Mouse (Mus musculus) forebrain, embryonic 14.5 days (tissue): ENCODE results near the gene Olfr435. TPM values are rescaled to one million over a fixed set of nuclear protein-coding genes. Genes with fewer than 3 reads are reported as not detected.

ENCODE experiments used
- ATAC-seq: fragments of 200-750 bp; cut with Nextera tagmentation; 2 replicates; pipeline ENCODE4 v1.8.0; 2017; ENCODE audit warnings: mild to moderate bottlenecking, moderate library complexity
- DNase-seq: peaks from one replicate; pipeline ENCODE4 v3.0.0-alpha.2; 2015; ENCODE audit warnings: low spot score
- H3K27ac ChIP-seq: fragments of 300-500 bp; sonication (generic); 2 replicates; pipeline ENCODE4 v1.5.1; 2014; ENCODE audit warnings: low read depth, mild to moderate bottlenecking, control low read depth, low read length, moderate library complexity
- H3K27me3 ChIP-seq: fragments of 300-500 bp; sonication (generic); replicated peaks from 2 replicates; pipeline ENCODE4 v1.6.1; 2014; ENCODE audit warnings: low read length, control low read depth, mixed read lengths; ENCODE audit not compliant: control insufficient read depth, insufficient read depth
- H3K36me3 ChIP-seq: fragments of 300-500 bp; sonication (generic); 2 replicates; pipeline ENCODE4 v1.6.1; 2014; ENCODE audit warnings: low read length, control low read depth; ENCODE audit not compliant: control insufficient read depth, insufficient read depth
- H3K4me1 ChIP-seq: fragments of 300-500 bp; sonication (generic); 2 replicates; pipeline ENCODE4 v1.6.1; 2014; ENCODE audit warnings: antibody characterized with exemption, low read length, control low read depth; ENCODE audit not compliant: control insufficient read depth, insufficient read depth
- H3K4me2 ChIP-seq: fragments of 300-500 bp; sonication (generic); 2 replicates; pipeline ENCODE4 v1.6.1; 2014; ENCODE audit warnings: mild to moderate bottlenecking, control low read depth, low read length
- H3K4me3 ChIP-seq: fragments of 300-500 bp; sonication (generic); 2 replicates; pipeline ENCODE4 v1.5.1; 2014; ENCODE audit warnings: low read depth, low read length, control low read depth
- H3K9ac ChIP-seq: fragments of 300-500 bp; sonication (generic); 2 replicates; pipeline ENCODE4 v1.6.1; 2014; ENCODE audit warnings: mild to moderate bottlenecking, low read length, control low read depth, moderate library complexity
- H3K9me3 ChIP-seq: fragments of 300-500 bp; sonication (generic); replicated peaks from 2 replicates; pipeline ENCODE4 v1.6.1; 2016; ENCODE audit warnings: low read length, control low read depth, mixed read lengths; ENCODE audit not compliant: control insufficient read depth
- WGBS: fragments of 180-500 bp; shearing (Covaris S2); extraction: QIAGEN DNeasy Blood & Tissue Kit; methylation state at CpG from one replicate; pipeline ENCODE4 v1.1.7; 2014; 5-methylcytosine and 5-hydroxymethylcytosine counted together
- polyA plus RNA-seq: library from polyadenylated mRNA; unstranded; fragments of >200 nt; fragmentation: Nextera tagmentation; extraction: Ambion mirVana; gene quantifications from 2 replicates; pipeline ENCODE4 v1.2.1, GENCODE M21; 2014

The Olfr435 gene
- polyA plus RNA-seq: not detected in 2 replicates

GRCm38 (mm10) chr6:43196781-43197180 lies at the start of gene Olfr435:
Olfr435 (plus strand) TSS chr6:43197146.
- H3K27me3 ChIP-seq: no peaks in the 10 kb centered on the region
- H3K4me1 ChIP-seq: no peaks in the 10 kb centered on the region
- ATAC-seq: no peak
- H3K4me3 ChIP-seq: no peak within 1 kb of the TSS
- no peak within 1 kb of the TSS for H3K4me2 ChIP-seq
- H3K36me3 ChIP-seq: no peaks in the 10 kb centered on the region
- no peaks in the 10 kb centered on the region for H3K9me3 ChIP-seq
- no peak within 1 kb of the TSS for H3K27ac ChIP-seq
- DNase-seq: no peak
- no peak within 1 kb of the TSS for H3K9ac ChIP-seq

GRCm38 (mm10) chr6:43159502-43159901 lies 37.4 kb upstream of the Olfr435 start:
- 30% methylated on average over 1 of the region's 1 CpGs for WGBS
- Histone ChIP-seq H3K9me3 (no peaks in the 10 kb centered on the region), H3K4me1 (no peaks in the 10 kb centered on the region), H3K9ac (no peak overlapping the region), H3K27me3 (no peaks in the 10 kb centered on the region), H3K36me3 (no peaks in the 10 kb centered on the region), H3K27ac (no peak overlapping the region), H3K4me2 (no peak overlapping the region), H3K4me3 (no peak overlapping the region)
- no peak for ATAC-seq
- DNase-seq: peak; percentile 26

DNA sequence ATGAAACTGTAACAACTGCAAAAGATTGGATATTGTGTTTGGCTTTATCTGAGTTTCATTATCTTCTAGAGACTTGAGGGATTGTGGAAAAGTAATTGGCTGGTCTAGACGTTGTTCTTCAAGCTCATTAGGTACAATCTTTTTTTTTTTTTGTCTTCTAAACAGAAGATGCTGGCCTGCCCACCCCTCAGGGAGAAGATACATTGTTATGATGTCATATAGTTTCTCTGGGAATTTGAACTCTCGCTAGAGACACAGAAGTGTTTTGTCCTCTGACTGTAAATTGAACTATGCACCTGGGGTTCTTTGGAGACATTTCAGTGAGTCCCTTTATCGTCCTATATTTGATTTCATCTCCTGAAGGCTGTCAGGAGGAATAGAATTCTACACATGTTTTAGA lies 34.0 kb upstream of the Olfr435 start, which contains the start of gene Olfr437:
Gene Olfr437, plus strand, starts transcription at position 301 of the 400 bp plus-strand sequence.
- WGBS: 70% methylated on average over 3 of the region's 3 CpGs
- no peak within 1 kb of the TSS for H3K4me3 ChIP-seq

DNA sequence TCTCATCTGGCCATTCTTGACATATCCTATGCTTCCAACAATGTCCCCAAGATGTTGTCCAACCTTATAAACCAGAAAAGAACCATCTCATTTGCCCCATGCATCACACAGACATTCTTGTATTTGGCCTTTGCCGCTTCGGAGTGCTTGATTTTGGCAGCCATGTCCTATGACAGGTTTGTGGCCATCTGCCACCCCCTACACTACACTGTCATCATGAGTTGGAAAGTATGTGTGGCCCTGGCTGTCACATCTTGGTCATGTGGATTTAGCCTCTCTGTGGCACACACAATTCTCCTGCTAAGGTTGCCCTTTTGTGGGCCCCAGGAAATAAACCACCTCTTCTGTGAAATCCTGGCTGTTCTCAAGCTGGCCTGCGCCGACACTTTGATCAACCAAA lies 29.7 kb upstream of the Olfr435 start:
- DNase-seq (no peak), ATAC-seq (no peak)
- Histone ChIP-seq H3K9ac (no peak overlapping the region), H3K9me3 (no peaks in the 10 kb centered on the region), H3K27me3 (no peaks in the 10 kb centered on the region), H3K4me1 (no peaks in the 10 kb centered on the region), H3K36me3 (no peaks in the 10 kb centered on the region), H3K4me3 (no peak overlapping the region), H3K27ac (no peak overlapping the region), H3K4me2 (no peak overlapping the region)
- 91% methylated on average over 4 of the region's 4 CpGs for WGBS

More for the DNA sequence above, 34.0 kb upstream of the Olfr435 start, which contains the start of gene Olfr437:
- Histone ChIP-seq H3K4me2 (no peak within 1 kb of the TSS), H3K36me3 (no peaks in the 10 kb centered on the region), H3K9me3 (no peaks in the 10 kb centered on the region), H3K4me1 (no peaks in the 10 kb centered on the region), H3K27ac (no peak within 1 kb of the TSS), H3K27me3 (no peaks in the 10 kb centered on the region), H3K9ac (no peak within 1 kb of the TSS)
- no peak for DNase-seq
- ATAC-seq: no peak

DNA sequence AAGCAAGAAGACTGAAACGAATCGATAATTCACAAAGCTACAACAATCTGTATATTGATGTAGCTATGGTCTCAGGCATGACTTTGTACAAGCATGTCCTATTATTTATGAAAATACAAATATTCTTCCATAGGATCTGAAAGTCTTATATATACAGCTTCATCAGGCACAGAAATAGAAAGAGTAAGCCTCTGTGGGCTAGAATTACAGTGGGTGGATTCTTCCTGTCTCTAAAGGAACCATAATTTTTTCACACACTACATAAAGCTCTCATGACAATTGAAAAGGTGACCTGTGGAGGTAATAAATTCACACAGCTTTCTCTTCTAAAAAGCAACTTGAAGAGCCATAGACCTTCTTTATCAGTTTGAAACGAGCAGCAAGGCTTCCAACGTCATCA lies 25.1 kb upstream of the Olfr435 start, which contains the start of gene Olfr13:
Gene Olfr13, plus strand, starts transcription at position 301 of the 400 bp plus-strand sequence.
- Histone ChIP-seq H3K4me1 (no peaks in the 10 kb centered on the region), H3K36me3 (no peaks in the 10 kb centered on the region), H3K27me3 (no peaks in the 10 kb centered on the region), H3K27ac (no peak within 1 kb of the TSS), H3K9me3 (no peaks in the 10 kb centered on the region), H3K4me3 (no peak within 1 kb of the TSS), H3K4me2 (no peak within 1 kb of the TSS), H3K9ac (no peak within 1 kb of the TSS)
- 80% methylated on average over 4 of the region's 4 CpGs for WGBS
- ATAC-seq: no peak
- DNase-seq: no peak

DNA sequence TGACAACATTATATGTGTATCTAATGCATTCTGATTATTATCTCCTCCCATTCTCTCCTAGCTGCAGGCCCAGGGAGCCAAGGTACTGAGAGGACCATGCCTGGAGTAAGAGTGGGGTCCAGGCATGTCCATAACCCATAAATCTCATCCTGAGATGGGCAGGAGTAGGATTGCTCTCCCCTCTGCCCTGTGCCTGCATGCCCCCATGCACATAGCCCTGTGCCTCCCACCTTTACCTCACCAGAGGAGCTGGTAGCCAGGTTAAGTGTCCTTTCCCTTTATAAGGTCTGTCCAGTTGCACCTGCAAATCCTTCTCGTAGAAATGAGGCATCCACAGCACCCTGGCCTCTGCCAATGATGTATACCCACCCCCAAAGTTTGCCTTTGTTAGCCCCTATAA lies 18.8 kb upstream of the Olfr435 start:
- ATAC-seq (no peak; the same call in 1 of the 2 replicates), DNase-seq (no peak)
- H3K27me3 ChIP-seq: no peaks in the 10 kb centered on the region
- no peak overlapping the region for H3K27ac ChIP-seq
- no peaks in the 10 kb centered on the region for H3K36me3 ChIP-seq
- H3K9me3 ChIP-seq: no peaks in the 10 kb centered on the region
- H3K4me1 ChIP-seq: 0 out of 2 replicates have a peak, but pooled peaks cover 2% of the 10 kb centered on the region
- H3K9ac ChIP-seq: no peak overlapping the region
- H3K4me3 ChIP-seq: no peak overlapping the region
- WGBS: 71% methylated on average over 1 of the region's 1 CpGs
- H3K4me2 ChIP-seq: no peak overlapping the region

GRCm38 (mm10) chr6:43178584-43179501 lies 18.1 kb upstream of the Olfr435 start:
- WGBS: 47% methylated on average over 6 of the region's 6 CpGs
- Histone ChIP-seq H3K9me3 (no peaks in the 10 kb centered on the region), H3K27ac (no peak overlapping the region), H3K4me3 (no peak overlapping the region), H3K36me3 (no peaks in the 10 kb centered on the region), H3K27me3 (no peaks in the 10 kb centered on the region), H3K4me2 (no peak overlapping the region), H3K4me1 (0 out of 2 replicates have a peak, but pooled peaks cover 2% of the 10 kb centered on the region), H3K9ac (no peak overlapping the region)
- ATAC-seq (peak; percentile 66; the same call in 1 of the 2 replicates), DNase-seq (peak; percentile 47)

- Histone ChIP-seq H3K36me3 (no peaks in the 10 kb centered on the region), H3K4me1 (no peaks in the 10 kb centered on the region), H3K4me3 (no peak overlapping the region), H3K27ac (no peak overlapping the region), H3K4me2 (no peak overlapping the region), H3K27me3 (no peaks in the 10 kb centered on the region), H3K9ac (no peak overlapping the region), H3K9me3 (no peaks in the 10 kb centered on the region)
- 83% methylated on average over 3 of the region's 3 CpGs for WGBS
- ATAC-seq (no peak), DNase-seq (no peak)
Observed at GRCm38 (mm10) chr6:43190986-43191385, 6.0 kb upstream of the Olfr435 start.

- 81% methylated on average over 3 of the region's 3 CpGs for WGBS
- no peak for DNase-seq
- H3K9me3 ChIP-seq: no peaks in the 10 kb centered on the region
- H3K4me3 ChIP-seq: no peak overlapping the region
- H3K4me1 ChIP-seq: no peaks in the 10 kb centered on the region
- H3K27ac ChIP-seq: no peak overlapping the region
- no peak overlapping the region for H3K4me2 ChIP-seq
- no peak for ATAC-seq
- H3K9ac ChIP-seq: no peak overlapping the region
- H3K27me3 ChIP-seq: no peaks in the 10 kb centered on the region
- no peaks in the 10 kb centered on the region for H3K36me3 ChIP-seq
Observed at GRCm38 (mm10) chr6:43198094-43198493, 1.1 kb downstream of the Olfr435 start.
